Mouse (Mus musculus) bone marrow, adult 2 months (tissue): ENCODE measurements at regions not wholly inside any gene's neighbourhood (a gene's known extent, or its start where the extent isn't known, plus 50 kb on each side); places are given as distances from the start of the nearest gene placed in this dataset.

ENCODE experiments used
- CTCF ChIP-seq: fragments of 200-500 bp; IDR thresholded peaks from 2 replicates; pipeline ENCODE4 v1.5.1; 2011; ENCODE audit warnings: low read length, control low read depth; ENCODE audit not compliant: control insufficient read depth, insufficient read depth
- POLR2A ChIP-seq: fragments of 200-500 bp; IDR thresholded peaks from 2 replicates; pipeline ENCODE4 v1.6.1; 2011; ENCODE audit warnings: low read depth, mild to moderate bottlenecking, control low read depth, low read length, borderline replicate concordance; ENCODE audit not compliant: control insufficient read depth

DNA sequence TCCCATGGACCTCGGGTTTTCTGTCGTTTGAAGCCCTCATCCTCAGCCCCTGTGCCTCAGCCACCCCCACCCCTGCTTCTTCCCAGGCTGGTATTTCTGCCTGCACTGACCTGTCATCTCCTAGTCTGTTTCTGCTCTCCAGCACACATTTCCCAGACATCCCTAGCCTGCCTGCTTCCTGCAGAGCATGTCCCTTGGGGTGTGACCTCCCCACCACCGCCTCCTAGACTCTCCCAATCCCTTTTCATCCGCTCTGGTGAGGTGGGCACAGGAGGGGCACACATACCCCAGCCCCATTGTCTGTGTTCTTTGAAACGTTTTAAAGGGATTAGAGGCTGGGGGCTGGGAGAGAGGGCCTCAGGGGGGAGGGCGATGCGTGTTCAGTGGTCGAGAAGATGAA is 86.6 kb upstream of the Unc5b start:
- TF ChIP-seq CTCF: no peak
- no peak for TF ChIP-seq POLR2A
